Mouse (Mus musculus) heart, postnatal 0 days (tissue): ENCODE measurements around the gene Fer1l4.

Experiments used
- CTCF ChIP-seq: IDR thresholded peaks from 2 replicates; pipeline ENCODE4 v1.5.1; 2016; ENCODE audit warnings: antibody characterized with exemption, control low read depth, low read depth
- EP300 ChIP-seq: IDR thresholded peaks from 2 replicates; pipeline ENCODE4 v1.6.1; 2016; ENCODE audit warnings: antibody characterized with exemption, low read depth

GRCm38 (mm10) chr2:155973348-155973747, 79.4 kb downstream of the Fer1l4 start:
- no peak for TF ChIP-seq EP300
- TF ChIP-seq CTCF = no peak
